Mouse (Mus musculus) heart, adult 9 months (tissue): ENCODE data around the gene Dnaja2.

Source experiments
- DNase-seq, 2 experiments: peaks; one replicate each; pipeline ENCODE4 v3.0.0; 2022; ENCODE audit warnings: low spot score in 2 of 2

Dnaja2 gene

DNA sequence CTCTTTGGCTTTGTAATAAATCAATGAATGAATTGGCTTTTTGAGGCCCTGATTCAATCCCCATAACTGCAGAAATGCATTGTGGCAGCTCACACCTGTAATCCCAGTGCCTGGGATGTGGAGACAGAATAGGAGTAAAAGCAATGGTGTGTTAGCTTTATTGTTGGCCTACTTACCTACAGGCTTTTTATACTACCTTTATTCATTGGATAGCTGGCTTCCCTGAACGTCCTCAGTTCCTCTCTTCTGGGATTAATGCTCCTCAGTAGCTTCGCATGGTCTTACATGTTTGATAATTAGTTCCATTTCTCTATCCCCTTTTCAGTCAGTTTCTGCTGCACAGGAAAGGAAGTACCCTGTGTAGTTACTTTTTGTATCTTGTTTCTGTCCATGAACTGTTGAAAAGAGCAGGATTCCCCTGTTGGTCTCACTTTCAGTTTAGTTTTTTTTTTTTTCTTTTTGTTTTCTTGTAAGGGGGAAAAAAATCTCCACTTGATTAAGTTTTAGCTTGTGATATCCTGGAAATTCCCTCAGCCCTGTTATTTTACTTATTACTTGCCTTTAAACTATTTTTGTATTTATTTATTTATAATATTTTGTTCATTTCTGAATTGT is 1.9 kb upstream of the Dnaja2 start:
- DNase-seq, result no peak

DNA sequence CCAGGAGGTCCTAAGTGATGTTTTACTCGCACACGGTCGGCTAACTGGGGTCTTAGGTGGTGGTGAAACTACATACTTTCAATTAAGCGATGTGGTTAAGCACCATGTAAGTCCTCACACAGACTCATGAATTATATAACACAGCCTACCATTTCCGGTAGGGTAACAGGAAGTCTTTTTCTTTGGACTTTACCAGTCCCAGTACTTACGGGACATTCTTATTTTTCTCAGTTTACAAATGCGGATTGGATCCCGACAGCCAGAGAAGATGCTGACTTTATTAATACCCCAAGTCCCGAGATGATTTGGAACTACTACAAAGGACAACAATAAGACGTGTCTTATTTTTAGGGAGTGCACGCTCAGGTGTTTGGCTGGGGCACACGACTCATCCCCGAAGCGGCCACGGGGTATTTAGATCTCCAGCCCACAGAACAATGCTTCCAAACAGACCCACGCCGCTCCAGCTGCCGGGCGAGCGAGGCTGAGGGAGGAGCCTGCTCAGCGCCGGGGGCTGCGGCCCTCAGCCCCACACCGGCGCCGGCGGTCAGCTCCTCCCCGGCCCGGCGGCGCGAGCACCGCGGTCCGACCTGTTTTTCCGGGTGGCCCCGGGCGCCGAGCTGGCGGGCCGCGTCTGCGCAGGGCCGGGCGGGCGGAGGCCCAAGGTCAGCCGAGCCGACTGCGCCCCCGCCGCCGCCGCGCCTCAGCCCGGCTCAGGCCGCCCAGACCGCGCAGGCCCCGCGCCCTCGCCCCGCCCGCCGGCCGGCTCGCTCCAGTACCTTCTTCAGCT is 558 bp downstream of the Dnaja2 start:
- DNase-seq, result peak; percentile 47 to 50

DNA sequence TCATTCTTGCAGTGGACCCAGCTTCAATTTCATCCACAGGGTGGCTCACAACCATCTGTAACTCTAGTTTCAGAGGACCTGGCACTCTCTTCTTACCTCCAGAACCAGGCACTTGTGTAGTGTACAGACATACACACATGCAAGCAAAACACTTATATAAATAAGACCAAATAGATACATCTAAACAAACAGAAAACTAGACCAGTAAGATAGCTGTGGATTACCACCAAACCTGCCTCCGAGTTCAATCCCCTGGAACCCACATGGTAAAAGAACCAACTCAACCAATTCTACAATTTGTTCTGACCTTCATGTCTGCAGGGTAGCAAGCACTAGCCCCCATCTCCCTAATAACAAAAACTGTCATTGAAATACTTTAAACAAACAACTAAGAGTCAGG is 3.2 kb downstream of the Dnaja2 start:
- no peak for DNase-seq

- no peak for DNase-seq
Observed at GRCm38 (mm10) chr8:85536332-85536731, 18.8 kb downstream of the Dnaja2 start.

DNA sequence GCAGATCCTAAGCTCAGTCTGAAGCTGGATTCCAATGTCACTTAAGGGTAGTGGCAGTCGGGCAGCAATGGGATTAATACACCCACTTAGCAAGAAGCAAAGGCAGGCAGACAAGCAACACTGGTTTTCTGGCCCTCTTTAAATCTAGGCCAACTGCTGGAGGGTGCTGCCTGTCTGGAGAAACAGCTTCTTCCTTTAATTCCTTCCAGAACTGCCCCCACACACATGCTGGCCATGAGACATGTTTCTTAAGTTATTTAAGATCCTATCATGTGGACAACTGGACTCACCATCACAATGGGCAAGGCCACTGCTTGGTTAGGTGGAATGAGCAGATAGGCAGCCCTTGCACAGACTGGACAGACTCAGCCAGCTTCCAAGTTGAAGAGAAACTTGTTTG is 21.0 kb downstream of the Dnaja2 start:
- DNase-seq, result no peak

DNA sequence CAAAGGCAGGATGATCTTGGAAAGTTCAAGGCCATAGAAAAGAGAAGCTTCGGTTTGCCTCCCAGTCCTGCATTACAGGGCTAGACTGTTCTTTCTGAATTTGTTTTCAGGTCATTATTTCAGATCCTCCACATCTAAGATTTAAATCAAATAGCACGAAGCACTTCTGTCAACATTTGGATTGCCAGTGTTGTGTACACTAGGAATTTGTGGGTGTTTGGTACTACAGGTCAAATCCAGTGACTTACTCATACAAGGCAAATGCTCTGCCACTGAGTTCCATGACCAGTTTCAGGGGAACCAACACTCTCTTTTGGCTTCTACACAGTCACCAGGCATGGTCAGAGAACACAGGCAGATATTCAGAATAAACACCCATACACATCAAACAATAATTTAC is 21.7 kb downstream of the Dnaja2 start:
- DNase-seq, result no peak

- DNase-seq, result no peak
Observed at GRCm38 (mm10) chr8:85532843-85533242, 22.3 kb downstream of the Dnaja2 start.

- no peak for DNase-seq
Observed at GRCm38 (mm10) chr8:85531471-85531870, 23.7 kb downstream of the Dnaja2 start.

GRCm38 (mm10) chr8:85530717-85531116 is 24.4 kb downstream of the Dnaja2 start:
- DNase-seq, result no peak

DNA sequence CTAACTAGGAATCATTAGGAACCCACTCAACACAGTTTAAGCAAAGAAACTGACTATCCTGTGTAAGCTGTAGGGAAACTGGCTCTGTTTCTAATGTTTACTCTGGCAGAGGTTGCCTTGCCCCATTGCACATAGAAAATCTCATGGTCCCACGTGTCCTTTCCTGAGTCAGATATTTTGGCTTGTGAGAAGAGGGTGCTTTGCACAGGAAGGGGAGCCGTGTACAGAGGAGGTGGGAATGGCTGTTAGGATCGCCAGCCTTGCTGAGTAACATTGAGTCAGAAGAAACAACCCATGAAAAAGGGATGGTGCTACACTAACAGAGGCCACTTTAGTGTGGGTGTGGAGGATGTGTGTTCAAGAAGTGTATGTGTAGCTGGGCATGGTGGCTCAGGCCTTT is 26.2 kb downstream of the Dnaja2 start:
- no peak for DNase-seq

DNA sequence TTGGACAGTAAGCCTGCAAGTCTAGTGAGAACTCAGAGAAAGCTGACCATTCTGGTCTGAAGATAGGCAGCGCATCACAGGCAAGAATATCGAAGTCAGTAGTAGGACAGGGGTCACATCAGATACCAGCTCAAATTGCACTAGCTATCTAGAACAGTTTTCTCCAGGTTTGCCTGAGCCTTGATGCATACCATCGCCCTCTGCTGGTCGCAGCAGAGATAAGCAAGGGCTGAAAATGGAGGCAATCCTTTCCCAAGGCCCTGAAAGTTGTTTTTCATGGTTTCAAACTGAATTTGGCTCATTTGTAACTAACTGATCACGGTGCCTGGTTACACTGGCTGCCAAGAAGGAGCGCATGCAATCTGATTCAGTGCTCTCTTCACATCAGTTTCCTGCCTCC is 29.0 kb downstream of the Dnaja2 start:
- DNase-seq, result peak in 1 of 2 experiments; percentile 30

DNA sequence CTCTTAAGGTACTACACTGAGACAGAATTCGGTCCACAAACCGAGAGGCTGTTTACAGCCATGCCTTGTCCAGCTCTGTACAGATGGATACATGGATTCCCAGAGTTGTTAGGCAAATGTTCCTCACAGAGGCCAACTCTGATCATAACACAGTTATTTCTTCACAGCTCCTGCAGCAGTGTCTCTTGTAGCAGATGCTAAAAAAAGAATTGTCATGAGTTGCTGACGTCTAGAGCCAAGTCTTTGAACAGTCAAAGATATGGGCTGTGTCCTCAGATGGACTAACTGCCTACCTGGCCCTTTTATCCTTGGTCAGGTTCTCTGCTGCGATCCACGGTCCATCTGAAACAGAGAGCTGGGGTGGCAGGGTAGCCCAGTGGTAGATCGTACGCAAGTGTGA is 31.1 kb downstream of the Dnaja2 start:
- DNase-seq, result peak; percentile 48 to 68

- peak; percentile 41 to 73 for DNase-seq
Observed at GRCm38 (mm10) chr8:85521332-85521731, 33.8 kb downstream of the Dnaja2 start.

- DNase-seq, result no peak
Observed at GRCm38 (mm10) chr8:85520586-85520985, 34.6 kb downstream of the Dnaja2 start.

- DNase-seq, result no peak
Observed at GRCm38 (mm10) chr8:85517956-85518355, 37.2 kb downstream of the Dnaja2 start.

GRCm38 (mm10) chr8:85517336-85517735 is 37.8 kb downstream of the Dnaja2 start:
- DNase-seq, result no peak

DNA sequence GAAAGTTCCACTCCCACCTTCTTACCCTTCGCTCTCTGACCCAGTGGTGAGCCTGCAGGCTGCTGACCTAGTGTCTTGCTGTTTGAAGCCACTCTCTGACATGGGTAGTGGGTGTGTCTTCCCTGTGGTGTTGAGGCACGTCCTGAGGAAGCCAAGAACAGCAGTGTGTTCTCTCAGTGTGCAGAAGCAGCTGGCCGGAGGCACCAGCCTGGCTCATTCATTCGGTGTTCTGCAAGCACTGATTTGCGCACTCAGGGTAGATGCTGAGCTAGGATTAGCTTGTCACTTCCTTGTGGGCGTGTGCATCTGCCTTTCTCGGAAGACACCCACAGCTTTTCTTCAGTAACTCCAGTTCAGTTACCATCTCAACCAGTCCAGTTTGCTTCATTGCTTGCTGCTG is 39.8 kb downstream of the Dnaja2 start:
- DNase-seq, result no peak

- no peak for DNase-seq
Observed at GRCm38 (mm10) chr8:85513283-85513682, 41.9 kb downstream of the Dnaja2 start.

DNA sequence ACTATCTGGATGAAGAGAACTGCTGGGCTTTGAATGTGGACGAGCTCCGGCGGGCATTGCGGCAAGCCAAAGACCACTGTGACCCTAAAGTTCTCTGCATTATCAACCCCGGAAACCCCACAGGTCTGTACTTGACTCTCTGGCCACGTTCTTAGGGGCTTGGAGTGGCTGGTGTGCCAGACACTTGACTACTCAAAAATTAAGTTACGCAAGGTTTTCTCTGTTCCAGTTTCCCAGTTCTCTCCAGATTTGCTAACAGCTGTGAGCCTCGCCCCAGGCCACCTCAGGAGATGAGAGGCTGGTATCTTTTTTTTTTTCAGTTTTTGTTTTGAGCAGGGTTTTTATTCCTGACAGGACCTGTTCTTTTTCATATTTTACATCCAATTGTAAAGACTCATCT is 42.9 kb downstream of the Dnaja2 start:
- DNase-seq, result no peak

GRCm38 (mm10) chr8:85508661-85509060 is 46.5 kb downstream of the Dnaja2 start:
- no peak for DNase-seq

- DNase-seq, result no peak
Observed at GRCm38 (mm10) chr8:85506620-85507019, 48.5 kb downstream of the Dnaja2 start.

DNA sequence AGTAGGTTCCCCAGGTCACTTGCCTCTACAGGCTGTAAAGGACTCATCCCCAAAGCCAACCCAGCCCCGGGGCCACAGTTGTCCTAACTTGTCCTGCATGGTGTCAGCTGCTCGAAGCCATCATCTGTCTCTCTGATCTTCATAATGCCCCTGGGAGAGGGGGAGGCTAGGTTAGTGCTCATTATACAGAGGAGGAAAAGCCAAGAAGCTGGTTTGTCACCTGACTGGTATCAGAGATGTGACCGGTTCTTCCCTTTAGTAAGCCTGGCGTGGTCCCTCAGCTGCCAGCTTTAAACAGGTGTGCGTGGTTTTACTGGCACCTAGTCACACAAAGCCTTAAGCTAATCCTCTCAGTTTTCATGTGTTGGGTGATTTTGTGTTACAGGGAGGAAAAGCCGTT is 50.4 kb downstream of the Dnaja2 start:
- DNase-seq, result no peak

- DNase-seq, result no peak
Observed at GRCm38 (mm10) chr8:85503065-85503464, 52.1 kb downstream of the Dnaja2 start.

- DNase-seq, result no peak
Observed at GRCm38 (mm10) chr8:85502381-85502780, 52.8 kb downstream of the Dnaja2 start.
